Mouse (Mus musculus) forebrain, embryonic 15.5 days (tissue): ENCODE measurements around the gene Gm47996. TPM values are rescaled to one million over a fixed set of nuclear protein-coding genes. Genes with fewer than 3 reads are reported as not detected.
A peak's percentile ranks its signal among the peaks of the same experiment; 100 is the strongest.
"Not testable (repeated sequence)": the region's sequence is repeated elsewhere in the genome, so short reads cannot be mapped to it uniquely, and the experiment has no call there.

ENCODE experiments used
- ATAC-seq: fragments of 200-750 bp; cut with Nextera tagmentation; replicated peaks from 2 replicates; pipeline ENCODE4 v1.8.0; 2017; ENCODE audit warnings: mild to moderate bottlenecking, moderate TSS enrichment, moderate library complexity
- H3K27ac ChIP-seq: fragments of 300-500 bp; sonication (generic); replicated peaks from 2 replicates; pipeline ENCODE4 v1.5.1; 2015; ENCODE audit warnings: mild to moderate bottlenecking, inconsistent platforms
- H3K27me3 ChIP-seq: fragments of 300-500 bp; sonication (generic); 2 replicates; pipeline ENCODE4 v1.6.1; 2015; ENCODE audit warnings: inconsistent platforms
- H3K36me3 ChIP-seq: fragments of 300-500 bp; sonication (generic); 2 replicates; pipeline ENCODE4 v1.6.1; 2015; ENCODE audit warnings: mild to moderate bottlenecking, inconsistent platforms
- H3K4me1 ChIP-seq: fragments of 300-500 bp; sonication (generic); 2 replicates; pipeline ENCODE4 v1.6.1; 2015; ENCODE audit warnings: inconsistent platforms
- H3K4me2 ChIP-seq: fragments of 300-500 bp; sonication (generic); replicated peaks from 2 replicates; pipeline ENCODE4 v1.6.1; 2015; ENCODE audit warnings: mild to moderate bottlenecking, inconsistent platforms
- H3K4me3 ChIP-seq: fragments of 300-500 bp; sonication (generic); 2 replicates; pipeline ENCODE4 v1.5.1; 2015; ENCODE audit warnings: mild to moderate bottlenecking, inconsistent platforms
- H3K9ac ChIP-seq: fragments of 300-500 bp; sonication (generic); replicated peaks from 2 replicates; pipeline ENCODE4 v1.6.1; 2015; ENCODE audit warnings: mild to moderate bottlenecking, inconsistent platforms
- H3K9me3 ChIP-seq: fragments of 300-500 bp; sonication (generic); 2 replicates; pipeline ENCODE4 v1.6.1; 2016; ENCODE audit warnings: inconsistent platforms
- WGBS: fragments of 180-500 bp; shearing (Covaris S2); methylation state at CpG from one replicate; pipeline ENCODE4 v1.1.7; 2015; ENCODE audit warnings: mixed read lengths; 5-methylcytosine and 5-hydroxymethylcytosine counted together
- polyA plus RNA-seq: library from polyadenylated mRNA; unstranded; fragments of >200 nt; fragmentation: Nextera tagmentation; extraction: Ambion mirVana; gene quantifications from 2 replicates; pipeline ENCODE4 v1.2.1, GENCODE M21; 2015

The Gm47996 gene
- not detected in 2 replicates for polyA plus RNA-seq

DNA sequence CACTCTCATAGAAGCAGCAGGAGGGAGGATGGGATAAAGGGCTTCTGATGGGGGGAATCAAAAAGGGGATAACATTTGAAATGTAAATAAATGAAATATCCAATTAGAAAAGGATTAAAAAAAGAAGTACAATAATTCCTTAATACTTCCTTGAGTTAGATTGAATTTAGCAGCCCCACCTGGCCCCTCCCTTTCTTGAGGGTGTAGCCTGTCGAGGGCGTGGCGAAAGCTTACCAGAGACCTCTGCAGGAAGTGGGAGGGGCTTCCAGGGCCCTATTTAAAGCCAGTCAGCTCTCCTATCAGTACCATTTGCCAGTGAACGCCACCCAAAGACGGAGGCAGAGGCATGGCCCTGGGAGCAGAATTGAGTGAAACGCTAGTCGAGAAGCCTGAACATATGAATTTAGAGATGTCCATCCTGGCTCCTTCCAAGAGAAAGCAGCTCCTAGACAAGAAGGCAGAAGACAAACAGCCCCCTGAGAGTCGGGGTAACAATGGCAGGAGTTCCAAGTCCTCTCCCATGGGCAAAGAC, at the start of gene Gm47996:
Gm47996 (plus strand) TSS at position 308 of the 532 bp plus-strand sequence.
- not testable (repeated sequence) for ATAC-seq, H3K27me3 ChIP-seq, H3K36me3 ChIP-seq, H3K4me1 ChIP-seq, H3K9me3 ChIP-seq, H3K9ac ChIP-seq, H3K4me2 ChIP-seq, H3K27ac ChIP-seq, H3K4me3 ChIP-seq
- 87% methylated on average over 7 of the region's 8 CpGs for WGBS

DNA sequence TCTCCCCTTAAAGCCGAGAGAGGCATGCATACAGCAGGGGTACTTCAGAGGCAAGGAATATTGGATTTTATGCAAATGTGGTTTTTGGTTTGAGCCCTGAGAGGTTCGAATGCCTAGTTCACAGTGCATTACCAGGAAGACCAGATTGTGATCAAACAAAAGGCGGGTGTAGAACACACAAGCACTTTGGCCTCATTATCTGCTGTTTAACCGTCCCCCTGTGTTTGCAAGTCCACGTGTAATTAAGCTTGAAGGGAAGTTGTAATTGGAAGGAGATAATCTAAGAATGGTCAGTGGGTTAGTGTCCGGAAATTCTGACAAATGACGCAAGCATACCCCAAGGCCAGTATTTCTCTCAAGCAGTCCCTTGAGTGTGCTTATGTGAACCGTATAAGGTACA, 43.9 kb upstream of the Gm47996 start:
- 13% methylated on average over 8 of the region's 8 CpGs for WGBS
- Histone ChIP-seq H3K9me3 (no peaks in the 10 kb centered on the region), H3K4me1 (peaks cover 25% of the 10 kb centered on the region), H3K4me3 (no peak overlapping the region), H3K36me3 (no peaks in the 10 kb centered on the region), H3K27ac (no peak overlapping the region), H3K4me2 (no peak overlapping the region), H3K27me3 (no peaks in the 10 kb centered on the region), H3K9ac (no peak overlapping the region)
- no peak for ATAC-seq

DNA sequence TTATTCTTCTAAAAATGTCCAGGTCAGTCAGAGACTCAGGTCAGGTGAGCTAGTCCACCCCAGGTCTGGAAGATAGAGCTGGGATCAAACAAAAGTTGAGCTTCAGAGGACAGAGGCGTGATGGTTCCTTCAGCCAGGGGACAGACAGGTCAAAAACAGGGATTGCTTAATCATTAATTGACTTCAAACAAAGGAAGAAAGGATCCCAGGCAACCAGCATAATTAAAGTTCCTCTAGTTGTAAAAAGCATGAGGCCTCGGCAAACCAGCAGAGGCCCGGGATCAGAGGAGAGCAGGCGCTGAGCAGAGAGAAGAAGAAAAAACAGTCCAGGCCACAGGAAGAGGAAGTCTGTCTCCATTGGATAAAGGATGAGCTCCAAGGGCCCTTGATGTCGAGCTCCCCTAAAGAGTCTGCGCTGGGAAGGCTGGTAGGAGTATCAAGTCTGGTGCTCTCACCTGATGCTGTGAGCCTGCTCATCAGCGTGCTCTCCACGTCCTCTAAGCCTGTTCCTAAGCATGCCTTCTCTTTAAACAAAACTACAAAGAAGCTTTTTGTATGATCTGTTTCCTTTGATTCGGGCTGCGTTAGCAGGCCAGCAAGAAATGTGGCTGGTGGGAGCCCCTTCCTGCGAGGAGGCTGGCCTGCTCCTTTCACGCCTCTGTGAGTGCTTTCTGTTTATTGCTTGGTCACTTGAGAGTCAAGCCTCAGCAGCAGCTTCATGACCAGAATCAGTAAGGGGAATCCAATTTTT, 42.5 kb upstream of the Gm47996 start:
- Histone ChIP-seq H3K27ac (peak overlapping the region; percentile 3; the same call in 1 of the 2 replicates), H3K4me3 (no peak overlapping the region), H3K4me1 (peaks cover 22% of the 10 kb centered on the region), H3K27me3 (no peaks in the 10 kb centered on the region), H3K4me2 (no peak overlapping the region), H3K9me3 (no peaks in the 10 kb centered on the region), H3K36me3 (no peaks in the 10 kb centered on the region), H3K9ac (no peak overlapping the region)
- WGBS: 8% methylated on average over 12 of the region's 12 CpGs
- peak; percentile 80 for ATAC-seq

DNA sequence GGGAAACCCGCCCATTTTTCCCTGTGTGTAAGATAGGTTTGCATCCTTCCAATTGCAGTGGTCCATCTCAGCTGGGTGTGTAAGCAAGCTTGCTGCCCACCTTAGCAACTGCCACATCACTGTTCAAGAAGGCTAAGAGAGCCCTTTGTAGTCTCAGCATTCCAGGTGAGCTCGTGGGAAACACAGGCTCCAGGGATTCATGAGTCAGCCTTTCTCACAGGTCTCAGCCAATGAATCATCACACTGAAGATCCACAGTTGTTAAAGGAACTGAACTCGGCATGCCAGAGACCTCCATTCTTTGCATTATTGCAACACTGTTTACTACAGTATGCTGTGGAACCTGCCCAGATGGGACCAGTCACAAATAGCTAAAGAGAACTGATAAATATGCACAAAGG, 41.3 kb upstream of the Gm47996 start:
- Histone ChIP-seq H3K4me1 (peaks cover 22% of the 10 kb centered on the region), H3K36me3 (no peaks in the 10 kb centered on the region), H3K9ac (no peak overlapping the region), H3K4me3 (no peak overlapping the region), H3K27ac (no peak overlapping the region), H3K27me3 (no peaks in the 10 kb centered on the region), H3K4me2 (no peak overlapping the region), H3K9me3 (no peaks in the 10 kb centered on the region)
- no peak for ATAC-seq
- WGBS: 55% methylated on average over 3 of the region's 3 CpGs

DNA sequence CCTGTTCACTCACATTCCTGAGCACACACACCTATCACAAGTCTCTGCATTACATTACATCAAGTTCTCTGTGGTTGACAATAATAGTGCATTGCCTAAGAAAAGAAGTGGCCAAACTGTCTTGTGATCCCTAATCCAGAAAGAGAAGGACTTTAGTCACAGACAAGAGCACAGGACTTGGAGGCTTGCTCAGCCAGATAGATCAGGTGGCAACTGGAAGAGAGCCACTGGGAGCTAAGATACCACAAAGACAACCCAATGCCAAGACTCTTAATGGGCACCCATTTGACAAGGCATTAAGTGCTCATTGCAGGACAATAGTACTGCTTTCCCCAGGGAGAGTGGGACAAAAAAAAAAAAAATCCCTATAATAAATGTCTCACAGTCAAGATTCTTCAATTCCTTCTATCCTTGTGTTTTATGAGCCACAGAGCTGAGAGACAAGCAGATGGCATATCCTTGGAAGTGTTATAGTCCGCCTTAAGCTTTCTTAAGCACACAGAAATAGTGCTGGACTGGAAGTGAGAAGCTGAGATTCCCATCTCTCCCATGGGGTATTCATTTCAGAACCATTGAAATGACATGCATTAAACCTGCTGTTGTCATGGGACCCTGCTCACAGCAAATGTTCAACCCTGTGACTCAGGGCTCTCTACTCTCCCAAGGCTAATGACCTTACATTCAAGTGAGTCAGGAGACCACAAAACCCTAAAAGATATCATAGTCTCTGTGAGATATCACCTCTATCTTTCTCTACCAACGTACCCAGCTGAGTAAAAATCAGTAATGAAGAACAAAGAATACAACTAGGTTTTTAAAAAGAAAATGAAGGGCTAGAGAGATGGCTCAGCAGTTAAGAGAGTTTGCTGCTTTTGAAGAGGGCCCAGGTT, 38.1 kb upstream of the Gm47996 start:
- no peaks in the 10 kb centered on the region for H3K27me3 ChIP-seq
- H3K36me3 ChIP-seq: no peaks in the 10 kb centered on the region
- H3K4me1 ChIP-seq: peaks cover 17% of the 10 kb centered on the region
- no peak overlapping the region for H3K4me3 ChIP-seq
- H3K27ac ChIP-seq: 0 out of 2 replicates have a peak overlapping the region, but pooled peaks have one; percentile 23
- H3K4me2 ChIP-seq: no peak overlapping the region
- WGBS: 74% methylated on average over 2 of the region's 2 CpGs
- H3K9ac ChIP-seq: no peak overlapping the region
- peak; percentile 38 for ATAC-seq
- no peaks in the 10 kb centered on the region for H3K9me3 ChIP-seq

DNA sequence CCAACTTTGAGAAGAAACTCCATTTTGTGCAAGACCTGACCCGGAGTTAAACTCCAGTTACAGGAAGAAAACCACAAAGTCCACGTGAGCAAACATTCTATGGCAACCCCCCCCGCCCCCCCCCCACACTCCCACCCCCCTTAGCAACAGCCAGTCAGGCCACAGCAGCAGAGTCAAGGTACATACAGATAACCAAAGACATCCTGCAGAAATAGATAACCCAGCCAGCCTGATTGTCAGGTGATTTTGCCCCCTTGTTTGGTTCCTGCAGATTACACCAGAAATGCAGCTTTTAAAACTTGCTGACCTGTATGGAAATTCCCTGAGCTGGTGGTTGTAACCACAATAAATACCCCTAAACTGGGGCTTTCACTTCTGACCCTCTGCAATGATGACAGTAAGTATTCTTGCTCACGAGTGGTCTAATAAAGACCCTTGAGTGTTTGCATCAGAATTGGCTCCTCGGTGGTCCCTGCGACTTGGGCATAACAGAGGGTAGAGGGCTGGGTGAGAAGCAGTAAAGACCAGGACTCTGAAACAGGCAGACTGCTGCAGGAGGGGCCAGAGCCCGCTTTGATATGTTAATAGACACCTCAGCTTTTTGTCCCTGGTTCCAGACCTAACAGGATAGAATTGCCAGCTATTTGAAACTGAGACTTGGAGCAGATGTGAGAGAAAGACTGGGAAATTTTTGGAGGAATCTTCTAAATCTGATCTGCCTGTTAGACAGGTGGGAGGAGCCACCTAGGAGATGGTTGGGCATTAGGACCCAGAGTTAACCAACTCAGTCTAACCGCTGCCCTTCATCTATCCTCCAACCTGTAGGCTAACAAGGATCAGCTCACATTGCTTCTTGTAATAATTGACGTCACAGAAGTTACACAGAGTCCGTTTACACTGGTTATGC, 32.6 kb upstream of the Gm47996 start:
- Histone ChIP-seq H3K4me2 (peak overlapping the region; percentile 18), H3K4me1 (peaks cover 4% of the 10 kb centered on the region; the same call in 1 of the 2 replicates), H3K27ac (no peak overlapping the region), H3K9me3 (no peaks in the 10 kb centered on the region), H3K4me3 (peak overlapping the region; percentile 18), H3K9ac (no peak overlapping the region), H3K36me3 (no peaks in the 10 kb centered on the region), H3K27me3 (no peaks in the 10 kb centered on the region)
- peak; percentile 78 for ATAC-seq
- WGBS: 9% methylated on average over 10 of the region's 10 CpGs

DNA sequence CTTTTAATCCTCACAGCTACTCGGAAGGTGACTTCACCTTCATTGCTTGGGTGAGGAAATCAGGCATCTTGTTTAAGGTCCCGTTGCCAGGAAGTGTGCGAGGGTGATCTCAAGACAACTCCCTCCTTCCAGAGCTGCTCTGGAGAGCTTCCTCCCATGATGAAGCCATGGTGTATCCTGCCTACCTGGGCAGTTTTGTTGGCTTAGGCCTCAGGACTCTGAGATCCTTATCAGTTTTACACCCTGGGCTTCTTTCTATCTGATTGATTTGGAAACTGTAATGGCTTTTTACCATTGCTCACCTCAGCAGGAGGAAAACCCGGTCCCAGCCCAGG, 32.0 kb upstream of the Gm47996 start:
- 11% methylated on average over 4 of the region's 4 CpGs for WGBS
- H3K4me3 ChIP-seq: peak overlapping the region; percentile 18
- ATAC-seq: 0 out of 2 replicates have a peak, but pooled peaks have one; percentile 19
- no peaks in the 10 kb centered on the region for H3K9me3 ChIP-seq
- no peak overlapping the region for H3K27ac ChIP-seq
- H3K4me2 ChIP-seq: peak overlapping the region; percentile 18
- H3K36me3 ChIP-seq: no peaks in the 10 kb centered on the region
- H3K9ac ChIP-seq: no peak overlapping the region
- H3K4me1 ChIP-seq: peaks cover 4% of the 10 kb centered on the region; the same call in 1 of the 2 replicates
- H3K27me3 ChIP-seq: no peaks in the 10 kb centered on the region

DNA sequence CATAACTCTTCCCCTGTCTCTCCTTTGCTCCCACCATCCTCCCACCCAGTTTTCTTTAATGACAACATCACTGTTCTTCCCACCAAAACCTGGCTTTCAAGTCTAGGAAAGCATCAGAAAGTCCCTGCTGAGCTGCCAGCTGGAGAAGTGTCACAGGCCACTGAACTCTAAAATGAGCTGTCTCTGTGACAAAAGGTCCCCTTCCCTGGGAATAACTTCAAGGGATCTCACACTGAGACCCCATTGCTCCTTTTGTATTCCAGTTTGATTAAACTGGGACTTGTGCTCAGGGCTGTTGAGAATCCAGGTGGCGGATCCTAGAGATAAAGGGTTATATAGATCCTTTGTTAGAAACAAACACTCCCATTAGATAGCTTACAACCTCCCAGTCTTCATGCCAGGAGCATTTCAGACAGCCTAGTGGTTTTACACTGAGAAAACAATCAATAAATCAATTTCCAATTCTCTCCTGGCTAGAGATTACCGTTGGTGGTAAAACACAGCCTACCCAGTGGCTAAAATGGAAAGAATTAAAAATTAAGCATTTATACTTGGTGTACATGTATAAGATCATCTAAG, 31.3 kb upstream of the Gm47996 start:
- Histone ChIP-seq H3K9ac (no peak overlapping the region), H3K4me2 (no peak overlapping the region), H3K4me3 (no peak overlapping the region), H3K36me3 (no peaks in the 10 kb centered on the region), H3K4me1 (peaks cover 4% of the 10 kb centered on the region; the same call in 1 of the 2 replicates), H3K27me3 (no peaks in the 10 kb centered on the region), H3K27ac (no peak overlapping the region), H3K9me3 (no peaks in the 10 kb centered on the region)
- no peak for ATAC-seq
- WGBS: 23% methylated on average over 2 of the region's 2 CpGs

DNA sequence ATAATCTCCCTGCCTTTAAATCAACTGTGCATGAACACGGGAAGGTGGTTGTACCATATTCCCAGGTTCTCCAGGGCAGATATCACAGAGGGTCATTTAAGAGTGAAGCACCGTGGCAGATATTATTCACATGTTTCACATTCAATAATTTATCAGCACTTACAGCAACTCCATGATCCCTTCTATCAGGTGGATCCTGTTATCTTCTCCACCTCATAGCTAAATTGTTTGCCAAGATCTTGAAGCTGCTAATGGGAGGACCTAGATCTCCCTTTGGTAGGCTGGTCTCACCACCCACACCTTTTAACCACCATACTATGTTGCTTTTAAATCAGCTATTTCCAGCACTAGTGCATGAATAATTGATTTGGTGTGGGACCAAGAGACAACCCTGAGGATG, 29.8 kb upstream of the Gm47996 start:
- WGBS: 86% methylated on average over 2 of the region's 2 CpGs
- Histone ChIP-seq H3K36me3 (no peaks in the 10 kb centered on the region), H3K9ac (no peak overlapping the region), H3K4me1 (peaks cover 4% of the 10 kb centered on the region; the same call in 1 of the 2 replicates), H3K4me2 (no peak overlapping the region), H3K4me3 (no peak overlapping the region), H3K9me3 (no peaks in the 10 kb centered on the region), H3K27ac (no peak overlapping the region), H3K27me3 (no peaks in the 10 kb centered on the region)
- ATAC-seq: no peak

DNA sequence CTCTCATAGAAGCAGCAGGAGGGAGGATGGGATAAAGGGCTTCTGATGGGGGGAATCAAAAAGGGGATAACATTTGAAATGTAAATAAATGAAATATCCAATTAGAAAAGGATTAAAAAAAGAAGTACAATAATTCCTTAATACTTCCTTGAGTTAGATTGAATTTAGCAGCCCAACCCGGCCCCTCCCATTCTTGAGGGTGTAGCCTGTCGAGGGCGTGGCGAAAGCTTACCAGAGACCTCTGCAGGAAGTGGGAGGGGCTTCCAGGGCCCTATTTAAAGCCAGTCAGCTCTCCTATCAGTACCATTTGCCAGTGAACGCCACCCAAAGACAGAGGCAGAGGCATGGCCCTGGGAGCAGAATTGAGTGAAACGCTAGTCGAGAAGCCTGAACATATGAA, 27.7 kb upstream of the Gm47996 start, which contains the start of gene Gm47985:
Gm47985 (plus strand) TSS at position 272 of the 400 bp plus-strand sequence.
- H3K4me1 ChIP-seq, H3K9ac ChIP-seq, H3K9me3 ChIP-seq, ATAC-seq, H3K4me2 ChIP-seq, H3K4me3 ChIP-seq, H3K36me3 ChIP-seq, H3K27me3 ChIP-seq, H3K27ac ChIP-seq: not testable (repeated sequence)
- WGBS: 67% methylated on average over 1 of the region's 7 CpGs

DNA sequence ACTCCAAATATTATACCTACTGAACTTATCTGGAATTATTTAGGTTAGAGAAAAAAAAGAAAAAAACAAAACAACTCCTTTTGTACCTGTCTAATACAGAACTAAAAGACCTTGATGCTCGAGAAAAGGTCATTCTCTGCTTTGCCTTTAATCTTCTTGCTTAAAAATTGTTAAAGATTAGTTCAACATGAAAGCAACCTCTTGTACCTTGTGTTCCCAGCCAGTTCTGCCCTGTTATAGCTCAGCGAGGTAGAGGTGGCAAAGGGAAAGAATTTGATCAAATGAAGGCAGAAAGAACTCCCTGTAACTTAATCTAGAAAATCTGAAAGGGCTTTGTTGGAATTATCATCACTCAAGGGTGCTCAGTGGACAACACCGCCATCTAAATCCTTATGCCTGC, 23.7 kb upstream of the Gm47996 start:
- not testable (repeated sequence) for H3K9me3 ChIP-seq, H3K27ac ChIP-seq, H3K9ac ChIP-seq, ATAC-seq, H3K4me2 ChIP-seq, H3K4me3 ChIP-seq, H3K27me3 ChIP-seq, H3K4me1 ChIP-seq, H3K36me3 ChIP-seq
- 82% methylated on average over 3 of the region's 3 CpGs for WGBS
